Mouse (Mus musculus) ES-Bruce4 (cell line): Measurements from ENCODE around the gene Pdlim3.

Experiments
- CTCF ChIP-seq: IDR thresholded peaks from one replicate; pipeline ENCODE4 v1.8.1; 2011; ENCODE audit warnings: low read depth, low read length
- EP300 ChIP-seq: IDR thresholded peaks from 2 replicates; pipeline ENCODE4 v1.6.1; 2011; ENCODE audit warnings: low read depth, low read length; ENCODE audit not compliant: insufficient read depth
- POLR2A ChIP-seq: IDR thresholded peaks from one replicate; pipeline ENCODE4 v1.8.1; 2011; ENCODE audit warnings: low read length; ENCODE audit not compliant: insufficient read depth

- TF ChIP-seq CTCF (no peak), POLR2A (no peak), EP300 (no peak)
These were observed 28.4 kb downstream of the Pdlim3 start for GRCm38 (mm10) chr8:45913707-45914106.
